Mouse (Mus musculus) embryonic facial prominence, embryonic 13.5 days (tissue): ENCODE results near the gene Nle1. TPM values are rescaled to one million over a fixed set of nuclear protein-coding genes. Genes with fewer than 3 reads are reported as not detected.
A peak's percentile ranks its signal among the peaks of the same experiment; 100 is the strongest.

ENCODE experiments used
- ATAC-seq: fragments of 200-750 bp; cut with Nextera tagmentation; 2 replicates; pipeline ENCODE4 v1.8.0; 2017; ENCODE audit warnings: low read depth; ENCODE audit not compliant: insufficient number of reproducible peaks, insufficient read depth, low FRiP score, low TSS enrichment
- H3K27ac ChIP-seq: fragments of 300-500 bp; sonication (generic); 2 replicates; pipeline ENCODE4 v1.5.1; 2015; ENCODE audit warnings: moderate library complexity, mild to moderate bottlenecking, inconsistent platforms
- H3K27me3 ChIP-seq: fragments of 300-500 bp; sonication (generic); 2 replicates; pipeline ENCODE4 v1.6.1; 2015; ENCODE audit warnings: mild to moderate bottlenecking, inconsistent platforms
- H3K36me3 ChIP-seq: fragments of 300-500 bp; sonication (generic); 2 replicates; pipeline ENCODE4 v1.6.1; 2015; ENCODE audit warnings: mild to moderate bottlenecking, inconsistent platforms
- H3K4me1 ChIP-seq: fragments of 300-500 bp; sonication (generic); 2 replicates; pipeline ENCODE4 v1.6.1; 2015; ENCODE audit warnings: inconsistent platforms
- H3K4me2 ChIP-seq: fragments of 300-500 bp; sonication (generic); 2 replicates; pipeline ENCODE4 v1.6.1; 2015; ENCODE audit warnings: moderate library complexity, mild to moderate bottlenecking, inconsistent platforms
- H3K4me3 ChIP-seq: fragments of 300-500 bp; sonication (generic); 2 replicates; pipeline ENCODE4 v1.5.1; 2015; ENCODE audit warnings: mild to moderate bottlenecking, inconsistent platforms
- H3K9ac ChIP-seq: fragments of 300-500 bp; sonication (generic); 2 replicates; pipeline ENCODE4 v1.6.1; 2015; ENCODE audit warnings: mild to moderate bottlenecking, inconsistent platforms
- H3K9me3 ChIP-seq: fragments of 300-500 bp; sonication (generic); 2 replicates; pipeline ENCODE4 v1.6.1; 2016; ENCODE audit warnings: inconsistent platforms
- WGBS: fragments of 180-500 bp; shearing (Covaris S2); methylation state at CpG from one replicate; pipeline ENCODE4 v1.1.7; 2015; ENCODE audit warnings: mixed read lengths; 5-methylcytosine and 5-hydroxymethylcytosine counted together
- polyA plus RNA-seq: library from polyadenylated mRNA; unstranded; fragments of >200 nt; fragmentation: Nextera tagmentation; extraction: Ambion mirVana; gene quantifications from 2 replicates; pipeline ENCODE4 v1.2.1, GENCODE M21; 2015

The Nle1 gene
- 33.6 and 36.1 TPM in 2 replicates for polyA plus RNA-seq

- Histone ChIP-seq H3K27me3 (no peaks in the 10 kb centered on the region), H3K4me3 (peak within 1 kb of the TSS; percentile 89), H3K36me3 (peaks cover 36% of the 10 kb centered on the region), H3K9ac (peak within 1 kb of the TSS; percentile 90), H3K9me3 (no peaks in the 10 kb centered on the region), H3K4me2 (peak within 1 kb of the TSS; percentile 76), H3K4me1 (peaks cover 7% of the 10 kb centered on the region), H3K27ac (no peak within 1 kb of the TSS)
- ATAC-seq: 0 out of 2 replicates have a peak, but pooled peaks have one; percentile 71
- 1% methylated on average over 73 of the region's 73 CpGs for WGBS
Measured at GRCm38 (mm10) chr11:82907651-82908607, at the start of gene Nle1. Nle1 (minus strand) TSS chr11:82908411.

- no peak overlapping the region for H3K4me2 ChIP-seq
- no peak overlapping the region for H3K9ac ChIP-seq
- 73% methylated on average over 10 of the region's 10 CpGs for WGBS
- peaks cover 32% of the 10 kb centered on the region for H3K27me3 ChIP-seq
- no peak overlapping the region for H3K4me3 ChIP-seq
- no peaks in the 10 kb centered on the region for H3K36me3 ChIP-seq
- H3K4me1 ChIP-seq: peaks cover under 1% of the 10 kb centered on the region; the same call in 1 of the 2 replicates
- no peak for ATAC-seq
- H3K27ac ChIP-seq: no peak overlapping the region
- H3K9me3 ChIP-seq: no peaks in the 10 kb centered on the region
Measured at GRCm38 (mm10) chr11:82956925-82957324, 48.7 kb upstream of the Nle1 start.

GRCm38 (mm10) chr11:82954631-82955030 lies 46.4 kb upstream of the Nle1 start:
- ATAC-seq: no peak
- H3K27me3 ChIP-seq: peaks cover 55% of the 10 kb centered on the region

GRCm38 (mm10) chr11:82952612-82953542 lies 44.7 kb upstream of the Nle1 start:
- peaks cover 64% of the 10 kb centered on the region for H3K27me3 ChIP-seq
- H3K9ac ChIP-seq: no peak overlapping the region
- no peaks in the 10 kb centered on the region for H3K36me3 ChIP-seq
- 0 out of 2 replicates have a peak overlapping the region, but pooled peaks have one; percentile 12 for H3K4me3 ChIP-seq
- WGBS: 58% methylated on average over 9 of the region's 9 CpGs
- no peak for ATAC-seq
- H3K27ac ChIP-seq: no peak overlapping the region
- peaks cover 10% of the 10 kb centered on the region for H3K4me1 ChIP-seq
- no peaks in the 10 kb centered on the region for H3K9me3 ChIP-seq
- H3K4me2 ChIP-seq: 0 out of 2 replicates have a peak overlapping the region, but pooled peaks have one; percentile 27

More at GRCm38 (mm10) chr11:82954631-82955030, 46.4 kb upstream of the Nle1 start:
- H3K36me3 ChIP-seq: no peaks in the 10 kb centered on the region
- no peak overlapping the region for H3K9ac ChIP-seq
- 74% methylated on average over 6 of the region's 6 CpGs for WGBS
- H3K9me3 ChIP-seq: no peaks in the 10 kb centered on the region
- H3K27ac ChIP-seq: no peak overlapping the region
- H3K4me3 ChIP-seq: no peak overlapping the region
- H3K4me1 ChIP-seq: peaks cover 10% of the 10 kb centered on the region
- H3K4me2 ChIP-seq: no peak overlapping the region

- Histone ChIP-seq H3K9ac (no peak overlapping the region), H3K9me3 (no peaks in the 10 kb centered on the region), H3K4me2 (peak overlapping the region; percentile 27), H3K36me3 (no peaks in the 10 kb centered on the region), H3K27me3 (peaks cover 67% of the 10 kb centered on the region), H3K27ac (no peak overlapping the region), H3K4me1 (peaks cover 10% of the 10 kb centered on the region), H3K4me3 (peak overlapping the region; percentile 12; the same call in 1 of the 2 replicates)
- 8% methylated on average over 28 of the region's 28 CpGs for WGBS
- ATAC-seq: no peak
Measured at GRCm38 (mm10) chr11:82951865-82952611, 43.8 kb upstream of the Nle1 start.

- Histone ChIP-seq H3K4me1 (peaks cover 10% of the 10 kb centered on the region), H3K27ac (no peak within 1 kb of the TSS), H3K27me3 (peaks cover 67% of the 10 kb centered on the region), H3K4me2 (peak within 1 kb of the TSS; percentile 27), H3K4me3 (peak within 1 kb of the TSS; percentile 12; the same call in 1 of the 2 replicates), H3K36me3 (no peaks in the 10 kb centered on the region), H3K9me3 (no peaks in the 10 kb centered on the region), H3K9ac (no peak within 1 kb of the TSS)
- ATAC-seq: no peak
- 11% methylated on average over 10 of the region's 10 CpGs for WGBS
Measured at GRCm38 (mm10) chr11:82950736-82951481, 42.7 kb upstream of the Nle1 start, which contains the start of gene Slfn5. Slfn5 (plus strand) TSS chr11:82951349.

- no peak overlapping the region for H3K4me3 ChIP-seq
- H3K27ac ChIP-seq: no peak overlapping the region
- H3K36me3 ChIP-seq: no peaks in the 10 kb centered on the region
- H3K4me2 ChIP-seq: no peak overlapping the region
- H3K9me3 ChIP-seq: no peaks in the 10 kb centered on the region
- WGBS: 85% methylated on average over 9 of the region's 9 CpGs
- H3K9ac ChIP-seq: no peak overlapping the region
- ATAC-seq: no peak
- H3K27me3 ChIP-seq: peaks cover 62% of the 10 kb centered on the region
- peaks cover 10% of the 10 kb centered on the region for H3K4me1 ChIP-seq
Measured at GRCm38 (mm10) chr11:82949036-82949435, 40.8 kb upstream of the Nle1 start.

- 35% methylated on average over 4 of the region's 4 CpGs for WGBS
- H3K9ac ChIP-seq: no peak overlapping the region
- H3K4me3 ChIP-seq: no peak overlapping the region
- no peak for ATAC-seq
- H3K27me3 ChIP-seq: peaks cover 59% of the 10 kb centered on the region
- H3K36me3 ChIP-seq: no peaks in the 10 kb centered on the region
- H3K4me1 ChIP-seq: peaks cover 10% of the 10 kb centered on the region
- no peak overlapping the region for H3K27ac ChIP-seq
- H3K4me2 ChIP-seq: no peak overlapping the region
- H3K9me3 ChIP-seq: no peaks in the 10 kb centered on the region
Measured at GRCm38 (mm10) chr11:82947457-82947856, 39.2 kb upstream of the Nle1 start.

- Histone ChIP-seq H3K4me1 (no peaks in the 10 kb centered on the region), H3K27ac (no peak overlapping the region), H3K9ac (no peak overlapping the region), H3K4me3 (no peak overlapping the region), H3K9me3 (no peaks in the 10 kb centered on the region), H3K27me3 (peaks cover 52% of the 10 kb centered on the region), H3K4me2 (no peak overlapping the region), H3K36me3 (no peaks in the 10 kb centered on the region)
- WGBS: 73% methylated on average over 2 of the region's 2 CpGs
- ATAC-seq: no peak
Measured at GRCm38 (mm10) chr11:82945636-82946035, 37.4 kb upstream of the Nle1 start.

GRCm38 (mm10) chr11:82943336-82943735 lies 35.1 kb upstream of the Nle1 start:
- Histone ChIP-seq H3K4me3 (no peak overlapping the region), H3K9me3 (no peaks in the 10 kb centered on the region), H3K27ac (no peak overlapping the region), H3K27me3 (peaks cover 56% of the 10 kb centered on the region), H3K36me3 (no peaks in the 10 kb centered on the region), H3K4me1 (no peaks in the 10 kb centered on the region), H3K9ac (no peak overlapping the region), H3K4me2 (no peak overlapping the region)
- WGBS: 25% methylated on average over 6 of the region's 6 CpGs
- ATAC-seq: no peak
